Comparison of ENCODE assay signal across 8 mouse cellular contexts in the genomic region with DNA sequence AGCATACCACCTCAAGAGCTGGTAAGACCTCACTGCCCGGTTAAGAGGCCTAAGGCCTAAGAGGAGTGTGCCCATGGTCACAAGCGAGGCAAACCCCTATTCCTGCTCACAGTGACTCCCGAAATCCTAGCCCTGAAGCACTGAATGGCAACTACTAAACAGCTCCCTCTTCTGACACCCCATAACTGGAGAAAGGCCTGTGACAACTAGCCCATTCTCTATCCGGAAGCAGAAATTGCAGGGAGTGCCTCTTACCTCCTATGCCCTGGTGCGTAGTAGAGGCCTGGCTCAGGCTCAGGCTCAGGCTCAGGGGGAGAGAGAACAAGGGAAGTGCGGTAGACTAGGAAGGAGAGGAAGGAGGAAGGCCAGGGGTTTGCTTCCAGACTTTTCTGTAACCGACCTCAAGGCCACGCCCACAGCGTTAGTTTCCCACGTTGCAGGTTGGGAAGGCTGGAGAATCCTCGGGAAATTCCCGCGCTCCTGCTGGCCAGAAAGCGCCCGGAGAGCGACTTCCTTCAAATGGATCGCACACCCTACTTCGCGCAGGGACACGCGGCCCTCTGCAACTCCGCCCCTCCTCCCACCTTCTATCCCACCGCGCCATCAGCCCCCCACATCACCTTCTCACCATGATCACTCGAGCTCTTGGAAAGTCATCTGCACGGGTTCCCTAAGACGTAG. TPM values are rescaled to one million over a fixed set of nuclear protein-coding genes. Genes with fewer than 3 reads are reported as not detected.
DNase-seq lines count a peak whose midpoint lies in the region; ATAC-seq lines count a peak whose summit lies in the region.

No protein-coding gene starts in this region.

- peak overlapping the region; percentile 59 for H3K4me3 ChIP-seq in embryonic facial prominence, embryonic 15.5 days (replicated peaks)
- peak overlapping the region; percentile 37 for H3K4me3 ChIP-seq in intestine, embryonic 14.5 days (ENCODE audit: low read depth, low read length)
- peak overlapping the region; percentile 59 for H3K4me3 ChIP-seq in lung, embryonic 16.5 days (ENCODE audit: low read length)

- H3K9ac ChIP-seq in embryonic facial prominence, embryonic 15.5 days: no peak overlapping the region
- 0 out of 2 replicates have a peak overlapping the region, but pooled peaks have one; percentile 7 for H3K9ac ChIP-seq in intestine, embryonic 14.5 days (ENCODE audit: low read length)
- H3K9ac ChIP-seq in lung, embryonic 16.5 days (ENCODE audit: low read length): peak overlapping the region; percentile 45

- peaks cover 70% of the 10 kb centered on the region for H3K27me3 ChIP-seq in embryonic facial prominence, embryonic 15.5 days
- H3K27me3 ChIP-seq in intestine, embryonic 14.5 days (replicated peaks; ENCODE audit: control insufficient read depth, insufficient read depth, low read length): peaks cover 54% of the 10 kb centered on the region
- H3K27me3 ChIP-seq in lung, embryonic 16.5 days (ENCODE audit: control insufficient read depth, insufficient read depth, low read depth, low read length): peaks cover 47% of the 10 kb centered on the region
- H3K27me3 ChIP-seq in splenic B cell, adult 2 months (ENCODE audit: control insufficient read depth, insufficient read depth, low read length, poor library complexity, severe bottlenecking): no peaks in the 10 kb centered on the region

- WGBS in embryonic facial prominence, embryonic 15.5 days: 6% methylated on average over 27 of the region's 27 CpGs
- 13% methylated on average over 26 of the region's 27 CpGs for WGBS in intestine, embryonic 14.5 days
- 13% methylated on average over 27 of the region's 27 CpGs for WGBS in lung, embryonic 16.5 days

- no peaks in the 10 kb centered on the region for H3K9me3 ChIP-seq in embryonic facial prominence, embryonic 15.5 days (replicated peaks)
- no peaks in the 10 kb centered on the region for H3K9me3 ChIP-seq in intestine, embryonic 14.5 days (ENCODE audit: control insufficient read depth, low read length)
- no peaks in the 10 kb centered on the region for H3K9me3 ChIP-seq in lung, embryonic 16.5 days (ENCODE audit: control insufficient read depth, low read length)

- no peak for ATAC-seq in embryonic facial prominence, embryonic 15.5 days (ENCODE audit: insufficient number of reproducible peaks, low FRiP score, low TSS enrichment, low read depth)
- no peak; the same call in 1 of the 2 replicates for ATAC-seq in intestine, embryonic 14.5 days (replicated peaks; ENCODE audit: low FRiP score, low TSS enrichment, low read depth)
- no peak for ATAC-seq in lung, embryonic 16.5 days (ENCODE audit: low read depth)

- peak overlapping the region; percentile 98 for H3K4me2 ChIP-seq in embryonic facial prominence, embryonic 15.5 days (replicated peaks)
- peak overlapping the region; percentile 66 for H3K4me2 ChIP-seq in intestine, embryonic 14.5 days (ENCODE audit: low read length)
- peak overlapping the region; percentile 98 for H3K4me2 ChIP-seq in lung, embryonic 16.5 days (ENCODE audit: low read depth, low read length)

- no peak overlapping the region for H3K27ac ChIP-seq in embryonic facial prominence, embryonic 15.5 days (replicated peaks)
- no peak overlapping the region for H3K27ac ChIP-seq in intestine, embryonic 14.5 days (ENCODE audit: low read depth)
- no peak overlapping the region for H3K27ac ChIP-seq in lung, embryonic 16.5 days (ENCODE audit: low read length)

- peak; percentile 39 for DNase-seq in right cerebral cortex, adult 18-20 months
- DNase-seq in right cerebral cortex, postnatal 4 days: no peak
- peak; percentile 62 for DNase-seq in intestine, embryonic 14.5 days (ENCODE audit: low spot score)
- DNase-seq in splenic B cell, adult 2 months (ENCODE audit: low read depth, low spot score): peak; percentile 4
- DNase-seq in Muller cell, postnatal 12 days (ENCODE audit: inconsistent ontology term): no peak
- no peak for DNase-seq in MN1 (ENCODE audit: low spot score)

- H3K4me1 ChIP-seq in embryonic facial prominence, embryonic 15.5 days: peaks cover 21% of the 10 kb centered on the region
- H3K4me1 ChIP-seq in intestine, embryonic 14.5 days (replicated peaks; ENCODE audit: control insufficient read depth, insufficient read depth, low read length): peaks cover 9% of the 10 kb centered on the region
- H3K4me1 ChIP-seq in lung, embryonic 16.5 days (replicated peaks; ENCODE audit: control insufficient read depth, insufficient read depth, low read length): peaks cover 14% of the 10 kb centered on the region

- no peaks in the 10 kb centered on the region for H3K36me3 ChIP-seq in embryonic facial prominence, embryonic 15.5 days
- no peaks in the 10 kb centered on the region for H3K36me3 ChIP-seq in intestine, embryonic 14.5 days (ENCODE audit: control insufficient read depth, insufficient read depth, low read length)
- H3K36me3 ChIP-seq in lung, embryonic 16.5 days (ENCODE audit: control insufficient read depth, insufficient read depth, low read length): no peaks in the 10 kb centered on the region
- no peaks in the 10 kb centered on the region for H3K36me3 ChIP-seq in splenic B cell, adult 2 months (ENCODE audit: control insufficient read depth, insufficient read depth, low read length, poor library complexity, severe bottlenecking)

RNA-seq across cellular contexts. Expression of gene Lyzl4, which starts 0.5 kb away (rescaled TPM):
- 0.74 and 1.0 TPM in 2 replicates for polyA plus RNA-seq in embryonic facial prominence, embryonic 15.5 days (2015; fragmentation: Nextera tagmentation; extraction: Ambion mirVana)
- not detected in 2 replicates for polyA plus RNA-seq in intestine, embryonic 14.5 days (2014; fragmentation: Nextera tagmentation; extraction: Ambion mirVana)
- 0.34 TPM in 1 of 2 replicates, not detected in the other for polyA plus RNA-seq in lung, embryonic 16.5 days (2015; fragmentation: Nextera tagmentation; extraction: Ambion mirVana)

RNA-seq across cellular contexts. Expression of gene Vipr1, which starts 1.1 kb away (rescaled TPM):
- polyA plus RNA-seq in embryonic facial prominence, embryonic 15.5 days (2015; fragmentation: Nextera tagmentation; extraction: Ambion mirVana): 0.63 and 0.66 TPM in 2 replicates
- 3.9 and 5.9 TPM in 2 replicates for polyA plus RNA-seq in intestine, embryonic 14.5 days (2014; fragmentation: Nextera tagmentation; extraction: Ambion mirVana)
- 0.36 and 0.50 TPM in 2 replicates for polyA plus RNA-seq in lung, embryonic 16.5 days (2015; fragmentation: Nextera tagmentation; extraction: Ambion mirVana)

Comparison
In these comparisons a context has a peak if more than half of its experiments do, and no peak if none do; other contexts are left out.
1. DNase-seq: peak in right cerebral cortex, adult 18-20 months (single experiment), intestine, embryonic 14.5 days (single experiment) and splenic B cell, adult 2 months (single experiment); none in right cerebral cortex, postnatal 4 days (single experiment), Muller cell, postnatal 12 days (single experiment) and MN1 (single experiment).
2. Peak in every context shown above with its lines, with median percentiles within 50 percentile points of each other: H3K4me2 ChIP-seq and H3K4me3 ChIP-seq.